Mouse (Mus musculus) lung, postnatal 36 days (tissue): ENCODE data around the gene Pls3.
"Not testable (repeated sequence)": the region's sequence is repeated elsewhere in the genome, so short reads cannot be mapped to it uniquely, and the experiment has no call there.

Source experiments
- DNase-seq: peaks from one replicate; pipeline ENCODE4 v3.0.0; 2022; ENCODE audit warnings: mixed read lengths

Gene Pls3

DNA sequence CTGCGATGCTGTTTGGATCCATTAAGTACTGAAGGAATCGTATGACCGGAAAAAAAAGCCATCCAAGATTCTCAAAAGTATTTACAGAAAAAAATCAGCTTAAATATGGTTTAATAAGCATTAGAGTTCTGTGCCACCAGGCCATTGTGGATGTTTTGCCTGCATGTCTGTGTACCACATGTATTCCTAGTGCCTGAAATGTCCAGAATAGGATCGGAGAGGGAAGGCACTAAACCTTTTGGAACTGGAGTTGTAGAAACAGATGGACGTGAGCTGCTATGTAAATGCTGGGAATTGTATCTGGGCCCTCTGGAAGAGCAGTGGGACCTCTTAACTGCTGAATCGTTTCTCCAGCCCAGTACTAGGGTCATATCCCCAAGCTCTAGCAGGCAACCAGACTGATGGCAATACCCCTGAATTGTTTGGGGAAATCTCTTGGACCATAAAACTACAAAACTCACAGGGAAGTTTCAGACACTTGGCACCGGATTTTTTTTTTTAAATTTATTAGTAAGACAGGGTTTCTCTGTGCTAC lies 110.1 kb downstream of the Pls3 start:
- no peak for DNase-seq

DNA sequence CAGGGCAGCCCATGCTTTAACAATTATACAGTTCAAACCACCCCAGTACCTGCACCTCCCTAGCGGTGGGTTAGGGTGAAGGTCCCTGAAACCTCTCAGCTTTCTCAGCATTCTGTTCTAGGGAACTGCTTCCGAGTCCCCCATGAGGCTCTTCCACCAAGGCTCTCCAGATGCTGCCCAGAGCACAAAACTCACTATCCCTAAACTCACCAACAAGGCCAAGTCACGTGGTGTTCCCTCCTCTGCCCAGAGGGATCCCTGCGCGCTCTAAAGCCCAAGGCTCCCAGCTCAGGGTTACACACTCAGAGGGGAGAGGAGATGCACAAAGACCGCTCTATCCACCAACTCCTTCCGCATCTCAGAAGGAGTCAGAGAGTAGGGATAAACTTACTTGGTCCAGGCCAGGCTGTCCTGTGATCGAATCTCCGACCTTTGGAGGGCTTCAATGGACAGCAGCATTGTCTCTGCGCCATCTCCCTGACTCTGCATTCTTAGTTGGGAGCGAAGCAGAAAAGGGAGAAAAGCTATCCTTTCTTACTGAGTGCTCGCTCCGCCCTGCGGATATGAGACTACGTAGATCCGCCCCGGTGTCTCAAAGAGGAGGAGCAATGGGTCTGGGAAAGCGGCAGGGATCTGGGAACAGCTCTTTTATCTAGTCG lies 110.7 kb downstream of the Pls3 start:
- peak; percentile 78 for DNase-seq

GRCm38 (mm10) chrX:75759461-75759860 lies 115.5 kb downstream of the Pls3 start:
- DNase-seq, result not testable (repeated sequence)

- peak; percentile 82 for DNase-seq
These were observed 115.9 kb downstream of the Pls3 start for GRCm38 (mm10) chrX:75759036-75759435.

DNA sequence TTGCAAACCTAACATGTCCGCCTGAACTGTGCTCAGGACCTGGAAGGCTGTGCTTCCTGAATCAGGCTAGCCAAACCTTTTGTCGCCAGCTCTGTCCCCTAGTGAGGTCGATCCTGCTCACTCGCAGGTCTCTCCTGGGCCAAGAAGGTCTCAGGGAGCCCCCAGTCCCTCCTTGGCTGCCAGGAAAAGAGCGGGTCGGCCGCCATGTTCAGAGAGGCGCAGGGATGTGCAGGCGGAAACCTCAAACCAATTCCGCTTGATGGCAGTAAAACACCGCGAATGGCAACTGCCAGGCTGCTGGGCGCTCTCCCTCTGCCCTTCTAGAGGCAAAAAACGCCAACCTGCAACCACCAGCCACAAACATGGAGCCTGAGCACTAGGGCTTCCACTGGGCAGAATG lies 117.0 kb downstream of the Pls3 start:
- peak; percentile 75 for DNase-seq

- peak; percentile 58 for DNase-seq
These were observed 120.5 kb downstream of the Pls3 start for GRCm38 (mm10) chrX:75754531-75754930.

GRCm38 (mm10) chrX:75750126-75750725 lies 124.8 kb downstream of the Pls3 start:
- DNase-seq, result peak; percentile 73

GRCm38 (mm10) chrX:75749312-75749711 lies 125.7 kb downstream of the Pls3 start:
- peak; percentile 76 for DNase-seq

DNA sequence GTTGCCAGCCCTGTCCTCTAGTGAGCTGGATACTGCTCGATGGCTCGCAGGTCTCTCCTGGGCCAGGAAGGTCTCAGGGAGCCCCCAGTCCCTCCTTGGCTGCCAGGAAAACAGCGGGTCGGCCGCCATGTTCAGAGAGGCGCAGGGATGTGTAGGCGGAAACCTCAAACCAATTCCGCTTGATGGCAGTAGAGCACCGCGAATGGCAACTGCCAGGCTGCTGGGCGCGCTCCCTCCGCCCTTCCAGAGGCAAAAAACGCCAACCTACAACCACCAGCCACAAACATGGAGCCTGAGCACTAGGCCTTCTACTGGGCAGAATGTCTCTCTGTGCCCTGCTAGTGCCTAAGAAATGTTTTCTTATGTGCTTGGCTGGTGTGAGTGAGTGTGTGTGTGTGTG lies 130.5 kb downstream of the Pls3 start:
- peak; percentile 86 for DNase-seq

GRCm38 (mm10) chrX:75739464-75739863 lies 135.5 kb downstream of the Pls3 start:
- DNase-seq, result not testable (repeated sequence)
